Mouse (Mus musculus) adrenal gland, postnatal 4 days (tissue): Measurements from ENCODE around the gene Mpo. TPM values are rescaled to one million over a fixed set of nuclear protein-coding genes. Genes with fewer than 3 reads are reported as not detected.

ENCODE experiments used
- DNase-seq, 2 experiments: peaks; one replicate each; pipeline ENCODE4 v3.0.0; 2021 to 2022; ENCODE audit warnings: low spot score in 2 of 2, mixed read lengths in 2 of 2
- long read RNA-seq, 2 experiments: library from polyadenylated mRNA; stranded (forward); transcript quantifications; one replicate each; pipeline ENCODE4 v2.0.0; 2021
- total RNA-seq, 2 experiments: library from RNA; stranded (reverse); gene quantifications; 2 replicates each; pipeline ENCODE4 v1.2.3; 2021

Gene Mpo
- 10 to 100 TPM in 1 of 2 experiments, 1 to 10 TPM in 1; 2.8 to 12.9 TPM for total RNA-seq
- long read RNA-seq, experiment 1, partial matches to known transcripts = 25 of 30 reads
- long read RNA-seq, experiment 1, other reads (novel, unspliced or antisense) = 4 of 30 reads
- long read RNA-seq, experiment 2, partial matches to known transcripts = 8 of 9 reads
- long read RNA-seq, experiment 2, other reads (novel, unspliced or antisense) = 0 of 9 reads

- DNase-seq = no peak
Observed at GRCm38 (mm10) chr11:87793460-87793859, at the start of gene Mpo. Gene Mpo (plus strand): TSS chr11:87793581.

GRCm38 (mm10) chr11:87743691-87744090 is 49.7 kb upstream of the Mpo start:
- no peak for DNase-seq

GRCm38 (mm10) chr11:87744964-87745363 is 48.4 kb upstream of the Mpo start:
- no peak for DNase-seq

GRCm38 (mm10) chr11:87745632-87746555 is 47.5 kb upstream of the Mpo start:
- no peak for DNase-seq

- no peak for DNase-seq
Observed at GRCm38 (mm10) chr11:87747312-87747711, 46.1 kb upstream of the Mpo start.

GRCm38 (mm10) chr11:87747716-87748115 is 45.7 kb upstream of the Mpo start:
- DNase-seq = no peak

GRCm38 (mm10) chr11:87748132-87749119 is 45.0 kb upstream of the Mpo start:
- DNase-seq = no peak

- peak in 1 of 2 experiments; percentile 31 for DNase-seq
Observed at GRCm38 (mm10) chr11:87749192-87750042, 44.0 kb upstream of the Mpo start.

GRCm38 (mm10) chr11:87750043-87750421 is 43.3 kb upstream of the Mpo start:
- DNase-seq = no peak

- DNase-seq = no peak
Observed at GRCm38 (mm10) chr11:87750521-87750920, 42.9 kb upstream of the Mpo start.

GRCm38 (mm10) chr11:87751031-87751430 is 42.4 kb upstream of the Mpo start:
- no peak for DNase-seq

- DNase-seq = no peak
Observed at GRCm38 (mm10) chr11:87751491-87751966, 41.9 kb upstream of the Mpo start.

GRCm38 (mm10) chr11:87752307-87752706 is 41.1 kb upstream of the Mpo start:
- no peak for DNase-seq

- DNase-seq = no peak
Observed at GRCm38 (mm10) chr11:87753255-87753654, 40.1 kb upstream of the Mpo start.

GRCm38 (mm10) chr11:87753891-87754501 is 39.4 kb upstream of the Mpo start:
- DNase-seq = no peak

GRCm38 (mm10) chr11:87754603-87755002 is 38.8 kb upstream of the Mpo start:
- DNase-seq = no peak

GRCm38 (mm10) chr11:87755360-87756017 is 37.9 kb upstream of the Mpo start:
- DNase-seq = no peak

GRCm38 (mm10) chr11:87756251-87756820 is 37.0 kb upstream of the Mpo start:
- no peak for DNase-seq
